Mouse (Mus musculus) cerebellum, adult 8-10 months (tissue): Measurements from ENCODE around the gene Acp6.
"Not testable (repeated sequence)": the region's sequence is repeated elsewhere in the genome, so short reads cannot be mapped to it uniquely, and the experiment has no call there.

ENCODE experiments used
- DNase-seq: peaks from one replicate; pipeline ENCODE4 v3.0.0; 2022

Gene Acp6

GRCm38 (mm10) chr3:97158611-97159508 is at the start of gene Acp6:
Acp6 (plus strand) TSS chr3:97158777.
- DNase-seq: peak; percentile 84

GRCm38 (mm10) chr3:97117511-97117910 is 41.1 kb upstream of the Acp6 start:
- DNase-seq: no peak

- DNase-seq: no peak
Measured at GRCm38 (mm10) chr3:97118313-97118712, 40.3 kb upstream of the Acp6 start.

DNA sequence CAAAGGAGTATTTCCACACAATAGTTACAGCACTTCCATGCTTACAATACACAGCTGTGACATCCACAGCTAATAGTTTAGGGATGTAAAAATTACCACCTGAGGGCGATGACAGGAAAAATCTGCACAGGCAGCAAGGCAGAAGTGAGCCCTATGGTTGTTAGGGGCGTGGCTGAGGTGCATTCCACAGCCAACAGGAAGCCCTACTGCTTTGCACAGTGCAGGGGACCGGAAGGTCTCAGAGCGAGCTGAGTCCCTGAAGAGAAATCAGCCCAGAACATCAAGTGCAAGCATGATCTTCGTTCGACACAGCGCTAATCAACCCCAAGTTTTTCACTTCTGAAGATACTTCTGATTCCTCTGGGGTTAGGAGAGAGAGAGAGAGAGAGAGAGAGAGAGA is 34.4 kb upstream of the Acp6 start:
- no peak for DNase-seq

GRCm38 (mm10) chr3:97129410-97129809 is 29.2 kb upstream of the Acp6 start:
- no peak for DNase-seq

DNA sequence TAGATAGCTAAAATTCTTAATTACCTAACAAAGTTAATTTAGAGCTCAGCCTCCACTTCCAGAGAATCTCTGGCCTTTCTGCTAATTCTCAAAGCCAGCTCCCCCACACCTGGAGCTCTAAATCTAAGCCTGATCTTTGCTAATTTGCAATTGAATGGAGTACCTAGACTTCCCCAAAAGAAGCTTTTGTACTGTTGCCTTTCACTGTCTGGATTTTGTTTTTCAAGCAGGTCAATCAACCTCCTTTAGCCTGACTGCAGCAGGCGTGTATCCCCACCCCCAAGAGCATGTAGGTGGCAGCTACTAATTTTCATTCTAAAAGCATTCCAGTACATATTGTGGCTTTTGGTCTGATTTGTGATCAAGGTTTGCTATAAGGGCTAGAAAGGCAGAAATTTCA is 20.9 kb upstream of the Acp6 start:
- not testable (repeated sequence) for DNase-seq

GRCm38 (mm10) chr3:97151092-97151491 is 7.5 kb upstream of the Acp6 start:
- DNase-seq: no peak

DNA sequence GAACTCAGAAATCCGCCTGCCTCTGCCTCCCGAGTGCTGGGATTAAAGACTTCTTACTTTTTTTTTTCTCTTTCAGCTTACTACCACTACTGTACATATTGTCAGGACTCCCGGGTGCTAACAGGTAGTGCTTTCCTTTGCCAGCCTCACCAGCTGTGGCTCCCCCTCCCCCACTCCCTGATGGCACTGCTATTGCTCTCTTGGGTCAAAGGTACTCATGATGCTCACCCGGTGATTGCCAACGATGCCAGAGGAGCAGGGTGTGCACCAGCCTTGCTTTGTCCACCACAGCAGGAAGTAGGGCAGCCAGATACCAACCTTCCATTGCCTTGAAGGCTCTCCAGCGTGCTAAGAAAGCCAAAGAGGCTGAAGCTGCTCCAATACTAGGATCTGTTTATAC is 2.1 kb upstream of the Acp6 start:
- DNase-seq: peak; percentile 17

- DNase-seq: no peak
Measured at GRCm38 (mm10) chr3:97157308-97157707, 1.3 kb upstream of the Acp6 start.

DNA sequence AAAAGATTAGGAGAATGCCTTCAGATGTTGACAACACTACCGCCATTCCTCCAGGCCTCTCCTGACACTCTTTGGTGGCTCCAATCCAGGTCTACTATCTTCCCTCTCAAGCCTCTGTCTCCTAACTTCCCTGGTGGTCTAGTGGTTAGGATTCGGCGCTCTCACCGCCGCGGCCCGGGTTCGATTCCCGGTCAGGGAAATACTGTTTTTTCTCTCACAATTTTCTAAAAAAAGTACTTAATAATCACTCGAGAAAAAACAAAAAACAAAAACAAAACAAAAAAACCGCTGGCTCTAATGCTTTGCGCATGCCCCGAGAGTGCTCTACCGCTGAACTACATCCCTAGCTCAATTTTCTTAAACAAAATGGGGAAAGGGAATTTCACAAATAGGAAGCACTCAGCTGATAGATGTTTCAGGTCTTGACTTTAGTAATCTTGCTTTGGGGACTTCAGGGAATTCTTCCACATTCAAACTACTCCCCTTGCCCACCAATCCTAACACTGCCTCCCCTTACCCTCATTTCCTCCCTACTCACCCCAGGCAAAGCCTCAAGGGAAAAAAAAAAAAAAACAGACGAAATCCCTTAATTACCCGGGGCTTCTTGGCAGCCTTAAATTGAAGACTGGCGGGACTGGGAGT is 498 bp upstream of the Acp6 start:
- peak; percentile 92 for DNase-seq

GRCm38 (mm10) chr3:97159509-97159850 is 903 bp downstream of the Acp6 start:
- DNase-seq: no peak

GRCm38 (mm10) chr3:97159986-97160385 is 1.4 kb downstream of the Acp6 start:
- no peak for DNase-seq

DNA sequence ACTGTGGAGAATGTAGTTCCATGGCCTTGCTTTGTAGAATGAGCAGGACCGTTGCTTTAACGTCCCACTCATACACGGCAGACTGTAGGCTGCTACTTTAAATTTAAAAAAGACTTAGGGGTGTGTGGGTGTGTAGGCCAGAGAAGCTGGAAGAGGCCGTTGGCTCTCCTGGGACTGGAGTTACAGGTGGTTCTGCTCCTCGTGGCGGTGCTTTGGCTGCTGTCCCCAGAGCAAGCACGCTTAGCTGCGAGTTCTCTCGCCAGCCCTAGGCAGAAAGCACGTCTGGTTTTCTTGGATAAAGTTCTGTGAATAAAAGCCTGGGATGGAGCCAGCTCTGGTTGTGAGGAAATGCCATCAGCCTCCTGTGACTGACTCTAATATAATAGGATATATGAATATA is 2.3 kb downstream of the Acp6 start:
- no peak for DNase-seq

DNA sequence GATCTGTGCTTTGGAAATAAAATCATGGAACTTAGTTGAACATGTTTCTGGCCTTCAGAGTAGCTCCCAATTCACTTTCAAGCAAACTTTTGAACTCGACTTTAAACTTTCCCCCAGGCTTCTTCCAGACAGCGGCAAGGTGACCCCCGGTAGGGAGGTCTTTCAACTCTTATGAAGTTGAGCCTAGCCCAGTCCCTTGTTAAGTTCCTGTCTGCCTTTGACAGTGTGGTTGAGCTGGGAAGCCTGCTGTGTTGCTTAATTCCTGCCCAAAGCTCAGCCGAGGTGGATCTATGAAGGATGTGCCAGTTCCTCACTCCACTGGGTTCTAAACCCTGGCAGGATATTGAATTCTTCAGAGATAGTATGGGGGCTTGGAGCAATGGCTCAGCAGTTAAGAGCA is 3.2 kb downstream of the Acp6 start:
- DNase-seq: no peak

DNA sequence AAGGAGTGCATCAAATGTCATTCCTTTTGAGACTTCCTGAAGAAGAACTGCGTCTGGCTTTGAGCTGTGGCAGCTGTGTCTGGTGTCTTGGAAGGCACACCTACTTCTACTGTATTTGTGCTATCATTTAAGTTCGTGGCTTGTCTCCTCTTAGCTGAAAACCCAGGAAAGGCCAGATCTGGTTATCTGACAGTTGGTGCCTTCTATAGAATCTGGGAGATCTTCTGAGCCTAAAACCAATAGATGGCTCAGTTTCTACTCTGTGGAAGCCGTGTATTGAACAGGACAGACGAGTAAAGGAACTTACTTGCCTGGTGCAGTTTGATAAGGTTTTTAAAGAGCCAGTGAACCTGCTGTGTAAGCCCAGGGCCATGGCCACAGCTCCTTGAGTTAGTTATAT is 5.9 kb downstream of the Acp6 start:
- no peak for DNase-seq

DNA sequence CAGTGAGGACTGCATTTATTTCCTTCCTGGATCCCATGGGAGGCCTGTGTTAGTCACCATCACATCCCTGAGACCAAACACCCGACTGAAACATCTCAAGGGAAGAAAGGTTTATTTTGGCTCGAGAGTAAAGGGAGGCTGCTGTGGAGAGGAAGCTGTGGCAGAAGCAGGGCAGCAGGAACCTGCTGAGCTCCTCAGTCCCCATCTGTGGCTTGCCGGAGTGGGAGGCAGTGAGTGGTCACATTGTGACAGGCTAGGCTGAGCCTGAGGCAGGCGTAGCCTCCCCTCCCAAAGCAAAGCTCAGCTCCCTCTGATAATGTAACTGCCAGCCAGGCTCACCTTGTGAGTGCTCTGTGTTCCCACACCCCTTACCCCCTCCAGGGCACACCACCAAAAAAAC is 8.5 kb downstream of the Acp6 start:
- DNase-seq: no peak

DNA sequence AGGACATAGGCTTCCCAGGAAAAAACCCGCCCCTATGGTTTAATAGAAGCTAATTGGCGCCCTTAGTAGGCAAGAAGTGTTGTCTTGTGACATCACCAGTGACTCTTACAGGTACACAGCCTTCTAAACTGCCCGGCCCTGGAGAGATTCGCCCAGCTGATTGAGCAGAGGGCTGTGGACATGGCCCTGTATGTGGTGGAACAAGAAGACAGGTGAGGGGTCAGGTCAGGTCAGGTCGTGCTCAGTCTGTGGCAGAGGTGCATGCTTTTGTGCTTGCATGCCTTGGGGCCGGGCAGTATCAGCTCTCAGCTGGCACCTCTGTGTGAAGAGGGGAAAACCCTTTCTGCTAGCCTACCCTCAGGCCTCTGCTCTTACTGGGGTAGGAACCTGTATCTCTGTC is 13.0 kb downstream of the Acp6 start:
- no peak for DNase-seq

DNA sequence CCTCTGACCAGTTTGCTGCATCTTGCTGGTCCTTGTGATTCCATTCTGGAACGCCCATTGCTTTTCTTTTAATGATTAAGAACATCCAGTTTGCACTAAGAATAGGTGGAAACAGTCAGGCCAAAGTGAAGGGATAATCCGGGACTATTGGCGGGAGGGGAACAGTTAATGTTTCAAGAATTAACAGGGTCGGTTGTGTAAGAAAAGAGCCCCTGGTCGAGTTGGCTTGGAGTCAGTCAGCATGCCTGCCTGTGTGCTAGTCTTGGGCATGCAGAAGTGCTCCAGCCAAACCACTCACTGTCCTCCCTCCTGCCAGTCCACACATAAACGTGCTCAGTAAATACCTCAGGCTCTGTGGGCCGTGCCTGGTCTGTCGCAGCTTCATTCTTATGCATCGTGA is 13.7 kb downstream of the Acp6 start:
- DNase-seq: no peak

DNA sequence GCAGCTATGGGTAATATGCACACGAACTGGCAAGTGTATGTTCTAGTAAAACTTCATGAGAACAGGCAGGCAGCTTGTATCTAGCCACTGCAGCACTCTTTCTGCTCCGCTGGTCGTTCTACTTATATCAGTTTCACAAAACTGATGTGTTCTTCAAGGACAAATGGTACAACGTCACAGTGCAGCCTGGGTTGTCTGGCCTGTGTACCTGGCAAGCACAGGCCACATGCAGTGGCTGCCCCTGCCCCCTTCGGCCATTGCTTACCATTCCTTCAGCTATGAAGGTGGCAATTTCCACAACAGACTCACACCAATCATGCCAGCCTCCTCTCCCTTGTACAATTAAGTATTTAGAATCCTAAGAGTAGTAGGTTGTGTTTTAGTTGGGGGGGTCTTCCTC is 14.1 kb downstream of the Acp6 start:
- DNase-seq: no peak

- DNase-seq: no peak
Measured at GRCm38 (mm10) chr3:97178885-97179284, 20.3 kb downstream of the Acp6 start.

DNA sequence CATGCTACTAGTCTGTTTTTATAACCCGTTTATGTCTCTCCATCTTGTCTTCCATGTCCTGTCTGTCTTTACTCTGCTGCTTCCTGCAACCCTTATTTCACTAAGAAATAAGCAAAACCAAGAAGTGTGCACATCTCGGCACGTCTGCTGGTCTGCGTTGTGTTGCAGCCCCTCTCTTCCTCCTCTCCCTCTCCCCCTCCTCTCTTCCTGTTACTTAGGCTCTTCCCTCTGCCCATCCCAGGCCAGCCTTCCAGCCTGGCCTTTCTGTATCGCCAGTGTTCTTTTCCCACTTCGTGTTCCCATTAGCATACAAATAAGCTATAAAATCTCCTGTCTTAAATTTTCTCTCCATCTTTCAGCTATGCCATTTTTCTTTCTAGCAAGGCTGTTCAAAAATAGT is 21.9 kb downstream of the Acp6 start:
- DNase-seq: no peak

DNA sequence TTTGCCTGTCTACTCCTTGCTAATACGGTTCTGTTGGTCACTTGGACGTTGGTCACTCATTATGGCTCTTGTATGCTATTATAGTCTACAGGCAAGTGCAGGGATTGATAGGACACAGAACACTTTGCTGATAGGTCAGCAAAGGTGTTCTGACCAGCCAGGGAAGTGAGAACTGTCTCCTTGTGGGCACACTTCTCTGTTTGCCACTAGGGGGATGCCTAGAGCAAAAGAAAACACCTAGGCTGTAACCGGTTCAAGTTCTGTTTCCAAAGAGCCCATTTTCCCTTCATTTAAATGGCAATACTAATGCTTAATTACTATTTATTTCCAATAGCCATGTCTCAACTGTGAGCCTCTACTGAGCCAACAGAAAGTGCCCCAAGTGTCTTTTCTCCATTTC is 25.2 kb downstream of the Acp6 start:
- no peak for DNase-seq

GRCm38 (mm10) chr3:97185098-97185860 is 26.7 kb downstream of the Acp6 start:
- DNase-seq: peak; percentile 57

GRCm38 (mm10) chr3:97196571-97196970 is 38.0 kb downstream of the Acp6 start:
- no peak for DNase-seq
